Mouse (Mus musculus): ENCODE measurements around the gene Plppr3.

Plppr3 gene

DNA sequence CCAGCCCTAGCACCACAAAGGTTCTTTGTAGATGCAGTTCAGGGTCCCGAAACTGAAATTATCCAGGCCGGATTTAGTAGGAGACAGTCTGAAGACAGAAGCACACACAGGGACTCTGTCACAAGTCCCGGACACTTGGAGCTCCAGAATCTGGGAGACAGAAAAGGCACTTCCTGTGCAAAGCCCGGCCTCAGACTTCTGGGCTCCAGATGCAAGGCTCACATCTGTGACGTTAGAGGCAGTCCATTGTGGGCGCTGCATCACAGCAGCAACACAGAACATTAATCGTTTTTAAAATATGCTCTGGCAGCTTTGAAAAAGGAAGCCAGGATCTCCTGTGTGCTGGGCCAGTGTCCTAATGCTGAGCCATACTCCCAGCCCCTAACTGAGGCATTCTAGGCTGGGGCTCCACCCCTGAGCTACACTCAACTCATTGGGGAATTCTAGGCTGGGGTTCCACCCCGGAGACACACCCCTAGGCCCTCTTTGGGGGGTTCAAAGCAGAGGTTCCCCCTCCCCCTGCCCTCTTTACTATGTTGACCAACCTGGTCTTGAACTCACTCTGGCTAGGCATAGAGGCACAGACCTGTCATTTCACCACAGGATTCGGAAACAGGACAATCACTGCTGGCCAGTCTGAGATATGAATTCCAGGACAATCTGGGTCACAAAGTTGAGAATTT lies 22.2 kb downstream of the Plppr3 start:
- DNase-seq = no peak

DNA sequence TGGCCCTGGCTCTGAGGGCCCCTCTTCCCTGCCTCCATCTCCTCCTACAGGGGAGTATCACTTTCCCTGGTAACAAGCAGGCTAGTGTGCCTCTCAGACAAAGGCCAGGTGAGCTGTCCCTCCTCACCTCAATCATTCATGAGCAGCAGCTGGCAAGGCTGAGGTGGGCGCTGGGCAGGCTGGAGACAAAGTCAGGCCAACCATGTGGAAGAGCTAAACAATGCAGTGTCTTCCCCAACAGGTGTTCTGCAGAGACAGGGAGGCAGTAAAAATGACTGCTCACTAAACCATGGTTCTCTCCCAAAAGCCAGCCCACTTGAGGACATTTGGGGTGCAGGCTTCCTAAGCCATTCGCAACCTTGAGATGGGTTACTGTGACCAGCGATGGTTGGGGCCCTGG lies 22.8 kb downstream of the Plppr3 start:
- no peak for DNase-seq

DNA sequence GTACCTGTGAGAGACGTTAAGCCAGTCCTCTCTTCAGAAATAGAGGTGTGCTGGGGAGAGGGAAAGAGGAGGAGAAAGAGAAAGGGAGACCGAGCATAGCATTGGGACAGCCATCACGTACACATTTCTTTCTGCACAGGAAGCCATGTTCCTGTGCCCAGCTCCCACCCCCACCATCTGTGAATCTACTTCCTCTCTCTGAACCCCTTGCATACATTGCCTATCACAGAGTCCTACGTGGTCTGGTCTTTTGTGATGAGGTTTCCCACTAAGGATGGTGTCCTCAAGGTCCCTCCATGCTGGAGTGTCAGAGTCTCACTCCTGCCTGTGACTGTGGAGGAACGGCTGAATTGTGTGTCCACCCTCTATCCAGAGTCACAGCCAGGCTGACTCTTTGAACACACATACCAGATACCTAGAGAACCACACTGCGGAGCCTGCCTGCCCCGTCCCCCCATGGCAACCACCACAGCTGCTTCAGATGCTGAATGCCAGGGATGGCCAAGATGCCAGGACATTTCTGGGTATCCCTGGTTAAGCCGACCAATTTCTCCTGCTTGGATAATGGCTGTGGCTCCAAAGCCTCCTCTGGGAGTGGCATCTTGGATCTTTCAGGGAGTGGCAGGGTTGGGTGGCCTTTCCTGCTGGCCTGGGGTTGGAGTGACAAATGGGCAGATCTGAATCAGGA lies 24.3 kb downstream of the Plppr3 start:
- no peak for DNase-seq

DNA sequence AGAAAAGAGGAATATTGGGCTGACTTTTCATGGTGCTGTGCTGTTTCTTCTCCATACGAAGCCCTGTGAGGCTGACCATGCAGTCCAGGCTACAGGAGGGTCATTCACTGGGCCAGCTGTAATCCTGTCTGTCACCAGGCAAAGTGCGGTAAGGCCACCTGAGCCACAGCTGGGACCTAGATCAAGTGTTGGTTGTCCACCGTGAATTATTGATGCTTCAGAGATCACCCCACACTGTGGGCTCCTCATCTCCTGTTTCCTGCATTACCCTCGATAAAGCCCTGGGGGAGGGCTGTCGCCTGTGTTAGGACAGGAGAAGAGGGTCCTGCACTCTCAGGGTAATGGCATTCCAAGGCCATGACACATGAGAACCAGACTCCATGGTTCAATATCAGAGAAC lies 27.9 kb downstream of the Plppr3 start:
- DNase-seq = no peak

DNA sequence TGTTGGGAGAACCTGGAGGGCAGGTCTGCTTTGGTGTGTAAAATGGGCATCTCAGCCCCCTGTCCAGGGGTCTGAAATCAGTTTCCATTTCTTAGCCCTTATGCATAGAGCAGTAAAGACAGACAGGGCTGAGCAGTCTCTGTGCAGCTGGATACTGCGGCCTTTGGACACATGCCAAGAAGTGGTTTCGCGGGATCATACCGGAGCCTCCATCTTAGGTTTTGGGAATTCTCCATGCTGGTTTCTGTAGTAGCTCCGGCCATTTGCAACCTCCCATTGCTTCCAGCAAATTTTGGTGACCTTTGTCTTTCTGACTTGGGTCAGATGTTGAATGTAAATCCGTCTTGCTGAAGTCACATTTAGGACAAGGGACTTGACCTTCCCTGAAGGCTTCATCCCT lies 31.0 kb downstream of the Plppr3 start:
- DNase-seq = peak; percentile 60

DNA sequence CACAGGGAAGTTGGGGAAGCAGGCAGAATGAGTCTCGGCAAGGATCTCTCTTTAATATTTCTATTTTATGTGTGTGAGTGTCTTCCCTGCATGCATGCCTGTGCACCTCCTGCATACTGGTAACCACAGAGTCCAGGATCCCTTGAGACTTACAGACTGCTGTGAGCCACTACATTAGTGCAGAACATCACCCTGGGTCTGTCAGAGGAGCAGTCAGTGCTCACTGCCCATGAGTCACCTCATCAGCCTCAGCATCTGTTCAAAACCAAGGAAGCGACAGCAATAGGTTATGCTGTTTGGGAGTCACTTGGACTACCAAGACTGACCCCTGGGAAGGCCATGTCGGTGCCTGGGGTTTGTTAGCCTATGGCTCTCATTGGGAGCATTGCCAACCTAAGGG lies 32.1 kb downstream of the Plppr3 start:
- DNase-seq = no peak

DNA sequence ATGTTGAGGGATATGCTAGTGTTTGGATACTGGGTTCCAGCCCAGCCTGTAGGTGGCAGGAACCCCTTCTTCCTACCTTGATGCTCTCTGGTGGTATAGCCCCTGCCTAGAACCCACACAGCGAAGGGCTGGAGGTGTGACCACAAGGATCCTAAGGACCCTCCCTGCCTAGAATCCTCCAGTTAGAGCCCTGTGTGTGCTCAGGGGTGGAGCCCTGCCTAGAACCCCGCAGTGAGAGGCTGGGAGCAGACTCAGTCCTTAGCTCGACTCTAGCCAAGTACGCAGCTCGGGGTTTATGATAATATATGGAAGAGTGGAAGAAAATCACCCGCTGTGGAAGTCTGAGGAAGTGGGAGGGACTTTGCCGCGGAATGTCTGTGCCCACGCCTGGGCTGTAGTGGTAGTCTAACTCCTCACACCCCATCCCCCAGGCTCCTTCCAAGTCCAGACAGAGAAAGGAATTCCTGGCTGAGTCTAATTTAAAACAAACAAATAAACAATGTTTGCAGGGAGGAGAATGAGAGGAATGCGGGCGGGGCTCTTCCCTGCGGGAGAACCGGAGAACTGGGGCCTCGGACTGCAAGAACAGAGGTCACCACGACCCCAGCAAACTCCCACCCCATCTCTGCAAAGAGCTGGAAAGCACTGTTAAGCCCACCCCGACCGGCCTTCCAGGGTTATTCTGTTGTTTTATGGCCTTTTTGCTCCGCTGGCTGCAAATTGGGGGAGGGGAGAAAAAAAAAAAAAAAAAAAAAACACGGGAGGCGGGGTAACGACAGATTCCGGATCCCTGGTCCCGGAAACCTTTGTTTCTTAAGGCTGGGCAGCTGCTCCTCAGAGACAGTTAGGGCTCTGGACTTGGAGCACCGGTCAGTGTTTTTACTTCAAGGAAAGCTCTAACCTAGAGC lies 33.5 kb downstream of the Plppr3 start:
- peak; percentile 75 for DNase-seq

DNA sequence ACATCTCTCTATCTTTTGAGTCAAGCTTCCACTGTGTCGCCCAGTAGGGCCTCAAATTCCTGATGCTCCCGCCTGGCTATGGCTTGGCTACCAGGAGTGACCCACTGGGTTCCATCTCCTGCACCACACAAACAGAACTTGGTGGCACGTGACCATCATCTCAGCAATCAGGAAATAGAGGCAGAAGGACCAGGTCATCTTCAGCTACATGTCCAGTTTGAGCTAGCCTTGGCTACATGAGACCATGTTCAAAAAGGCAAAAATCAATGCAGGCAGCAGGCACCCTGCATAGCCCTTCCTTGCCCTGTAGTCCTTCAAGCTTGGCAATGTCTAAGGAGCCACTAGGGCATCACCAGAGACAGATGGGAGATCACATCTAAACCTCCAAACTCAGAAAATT lies 34.3 kb downstream of the Plppr3 start:
- no peak for DNase-seq

DNA sequence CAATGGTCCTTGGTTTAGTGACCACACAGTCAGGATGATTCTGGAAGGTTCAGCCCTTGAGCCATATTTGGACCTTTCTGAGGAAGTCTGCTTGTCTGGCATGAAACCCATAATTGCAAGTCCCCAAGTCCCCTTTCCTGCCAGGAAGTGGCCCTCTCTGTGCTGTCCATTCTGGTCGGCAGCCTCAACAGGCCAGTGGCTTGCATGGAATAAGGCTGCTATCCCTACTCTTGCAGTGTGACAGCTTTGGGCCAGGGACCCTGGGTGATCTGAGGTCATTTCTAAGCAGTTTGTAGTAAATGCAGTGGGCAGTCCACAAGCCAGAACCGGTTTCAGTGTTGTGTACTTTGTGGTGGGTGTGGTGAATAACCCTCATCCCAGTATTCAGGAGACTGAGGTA lies 36.3 kb downstream of the Plppr3 start:
- no peak for DNase-seq

DNA sequence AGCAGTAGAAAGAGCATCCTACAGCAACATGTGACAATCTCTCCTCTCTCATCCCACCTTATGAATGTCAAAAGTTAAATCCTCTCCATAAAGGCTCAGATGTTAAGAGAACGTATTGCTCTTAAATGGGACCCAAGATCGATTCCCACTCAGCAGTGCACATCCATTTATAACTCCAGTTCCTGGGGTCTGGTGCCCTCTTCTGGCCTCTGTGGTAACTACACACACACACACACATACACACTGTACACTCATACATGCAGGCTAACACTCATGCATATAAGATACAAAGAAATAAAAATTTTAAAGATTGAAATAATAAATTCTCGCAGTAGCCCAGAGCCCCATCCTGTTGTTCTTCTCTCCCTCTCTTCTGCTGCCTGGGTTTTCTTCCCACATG lies 37.5 kb downstream of the Plppr3 start:
- DNase-seq = no peak

DNA sequence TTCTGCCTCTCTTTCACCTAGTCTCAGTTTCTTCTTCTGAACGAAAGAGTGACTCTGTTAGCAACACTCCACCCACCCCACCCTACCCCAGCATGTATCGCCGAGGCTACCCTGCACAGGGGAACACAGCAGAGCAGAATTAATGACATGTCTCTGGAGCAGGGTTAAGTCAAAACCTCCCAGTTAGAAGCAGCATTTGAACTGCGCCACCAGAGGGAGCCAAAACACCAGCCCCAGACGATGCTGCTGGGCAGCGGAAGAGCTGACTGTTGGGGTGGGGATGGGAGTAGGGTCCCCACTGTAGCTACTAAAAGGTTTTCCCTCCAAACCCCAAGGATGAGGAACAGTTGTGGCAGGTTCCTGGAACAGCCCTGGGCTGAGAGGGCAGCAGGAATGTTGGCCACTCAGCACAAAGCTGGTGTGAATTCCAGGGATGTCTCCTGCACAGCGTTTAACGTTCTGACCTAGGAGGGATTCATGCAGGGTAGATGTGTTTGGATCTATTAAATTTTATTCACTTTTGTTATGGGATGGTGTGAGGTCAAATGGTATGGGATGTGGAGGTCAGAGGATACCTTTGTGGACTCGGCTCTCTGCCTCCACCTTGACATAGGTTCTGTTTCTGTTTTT lies 39.5 kb downstream of the Plppr3 start:
- DNase-seq = peak; percentile 87

DNA sequence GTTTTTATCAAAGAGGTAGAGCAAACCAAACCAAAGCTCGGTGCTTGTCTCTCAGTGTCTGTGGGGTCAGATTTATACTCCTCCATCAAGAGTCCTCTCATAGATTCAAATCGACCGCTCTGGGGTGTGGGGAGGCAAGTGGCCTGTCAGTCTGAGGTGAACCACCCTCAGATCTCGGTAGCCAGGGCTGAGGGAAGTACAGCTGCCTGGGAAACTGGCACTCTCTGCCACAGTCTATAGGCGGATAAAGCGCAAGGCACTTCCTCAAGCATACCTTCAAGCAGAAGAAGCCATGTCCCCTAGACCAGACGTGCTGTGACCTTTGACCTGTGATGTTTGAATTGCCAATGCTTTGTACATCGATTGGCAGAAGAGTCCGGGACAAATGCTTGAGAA lies 41.6 kb downstream of the Plppr3 start:
- no peak for DNase-seq

DNA sequence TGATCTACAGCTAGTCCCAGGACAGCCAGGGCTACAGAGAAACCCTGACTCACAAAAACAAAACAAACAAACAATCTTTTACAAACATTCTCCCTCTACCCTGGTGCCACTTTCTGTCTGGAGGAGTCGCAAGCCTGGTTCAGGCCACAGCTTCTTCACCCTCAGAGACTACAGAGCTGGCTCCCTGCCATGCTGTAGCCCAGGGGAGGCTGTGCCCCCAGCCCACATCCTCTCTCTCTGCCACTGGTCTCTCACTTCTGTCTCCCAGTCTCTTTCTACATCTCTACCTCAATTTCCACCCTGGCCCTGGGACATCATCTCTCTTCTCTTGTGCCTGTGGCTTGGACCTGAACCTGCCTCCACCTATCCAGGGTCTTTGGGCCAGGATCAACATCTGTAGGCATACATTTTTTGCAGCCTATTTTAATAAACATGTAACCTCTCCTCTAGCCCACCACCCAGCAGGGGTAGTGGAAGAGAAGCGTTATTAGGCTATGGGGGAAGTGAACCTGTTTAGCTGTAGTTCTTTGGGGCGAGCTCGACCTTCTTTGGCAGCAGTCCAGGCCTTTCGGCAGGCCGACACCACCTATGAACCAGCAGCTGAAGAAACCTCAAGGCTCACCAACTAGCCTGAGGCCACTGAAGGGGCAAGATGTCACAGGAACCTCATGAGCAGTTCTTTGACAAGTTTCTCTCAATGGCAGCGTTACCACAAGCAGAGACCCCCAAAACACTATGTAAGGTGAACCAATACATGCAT lies 42.2 kb downstream of the Plppr3 start:
- DNase-seq = no peak

DNA sequence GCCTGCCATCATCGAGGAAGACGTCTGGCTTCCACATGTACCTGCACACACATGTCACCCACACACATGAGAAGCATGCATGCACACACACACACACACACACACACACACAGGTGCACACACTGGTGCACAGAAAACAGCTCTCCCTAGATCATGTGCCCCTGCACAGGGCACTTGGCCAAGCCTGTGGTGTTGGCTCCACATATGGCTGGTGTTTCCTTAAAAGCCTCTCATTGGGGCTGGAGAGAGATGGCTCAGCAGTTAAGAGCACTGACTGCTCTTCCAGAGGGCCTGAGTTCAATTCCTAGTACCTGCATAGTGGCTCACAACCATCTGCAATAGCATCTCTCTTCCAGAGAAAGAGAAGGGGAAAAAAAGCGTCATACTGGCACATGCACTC lies 42.9 kb downstream of the Plppr3 start:
- no peak for DNase-seq

DNA sequence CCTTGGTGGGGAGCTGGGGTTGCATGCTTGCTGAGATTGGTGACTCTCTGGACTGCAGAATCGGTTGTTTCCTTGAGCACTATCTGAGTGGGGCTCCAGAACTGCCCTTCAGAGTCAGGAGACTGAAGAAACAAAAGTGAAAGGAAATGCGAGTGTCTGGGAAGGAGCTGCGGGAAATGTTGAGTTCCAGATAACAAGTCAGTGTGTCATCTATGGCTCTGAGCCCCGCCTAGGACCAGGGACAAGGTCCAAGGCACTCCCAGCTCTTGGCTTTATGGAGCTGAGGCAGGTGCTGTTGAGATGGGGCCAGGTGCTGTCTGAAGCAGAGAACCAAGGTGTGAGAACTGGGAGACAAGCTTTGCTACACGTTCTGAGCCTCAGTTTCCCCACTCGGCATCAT lies 50.0 kb downstream of the Plppr3 start:
- DNase-seq = no peak

DNA sequence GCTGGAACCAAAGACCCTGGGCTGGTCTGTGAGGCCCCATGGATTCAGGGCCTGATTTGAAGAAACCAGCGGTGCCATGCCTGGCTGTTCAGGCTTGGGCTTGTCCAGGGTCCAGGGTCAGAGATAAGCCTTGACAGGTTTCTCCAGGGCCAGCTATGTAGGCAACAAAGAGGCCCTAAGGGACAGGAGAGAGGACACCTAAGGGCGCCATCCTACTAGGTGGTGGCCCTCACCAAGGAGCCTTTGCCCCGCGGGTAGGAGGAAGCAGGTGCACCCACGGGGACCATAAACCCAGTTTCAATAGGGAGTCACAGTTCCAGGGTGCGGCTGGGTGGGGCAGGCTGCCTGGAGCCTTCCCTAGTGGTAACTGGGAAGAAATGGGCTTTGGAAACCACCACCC lies 51.4 kb downstream of the Plppr3 start:
- no peak for DNase-seq

DNA sequence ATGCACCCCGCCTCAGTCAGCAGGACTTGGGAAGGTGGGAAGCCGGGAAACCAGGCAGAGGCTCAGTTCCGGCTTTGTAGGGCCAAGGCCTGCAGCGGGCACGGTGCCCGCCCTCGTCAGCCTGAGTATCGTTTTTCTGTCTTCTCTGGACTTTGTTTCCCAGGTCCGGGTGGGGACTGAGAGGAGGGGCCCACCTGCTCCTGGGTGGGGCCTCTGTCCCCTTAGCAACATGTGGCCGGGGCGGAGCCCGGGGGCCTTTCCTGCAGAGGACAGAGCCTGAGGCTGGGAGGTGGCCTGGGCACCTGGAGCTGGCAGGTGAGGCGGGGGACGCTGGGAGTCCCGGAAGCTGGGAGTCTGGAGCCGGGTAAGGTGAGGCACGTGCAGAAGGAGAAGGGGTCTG lies 52.1 kb downstream of the Plppr3 start:
- no peak for DNase-seq

DNA sequence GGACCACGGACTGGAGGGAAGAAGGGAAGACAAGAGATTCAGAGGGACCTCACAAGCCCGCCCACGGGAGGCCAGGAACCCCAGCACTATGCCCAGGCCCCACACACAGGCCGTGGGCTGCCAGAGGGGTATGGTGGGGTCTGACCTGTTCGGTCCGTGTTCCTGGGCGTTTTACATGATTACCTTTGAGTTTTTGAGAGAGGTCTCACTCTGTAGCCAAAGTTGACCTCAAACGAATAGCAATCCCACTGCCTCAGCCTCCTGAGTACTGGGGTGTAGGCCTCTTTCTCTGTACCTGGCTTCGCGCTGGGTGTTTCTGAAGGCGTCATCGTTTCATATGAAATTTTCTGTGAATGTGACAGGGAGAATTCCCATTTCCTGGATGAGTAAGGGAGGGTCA lies 52.7 kb downstream of the Plppr3 start:
- DNase-seq = no peak

DNA sequence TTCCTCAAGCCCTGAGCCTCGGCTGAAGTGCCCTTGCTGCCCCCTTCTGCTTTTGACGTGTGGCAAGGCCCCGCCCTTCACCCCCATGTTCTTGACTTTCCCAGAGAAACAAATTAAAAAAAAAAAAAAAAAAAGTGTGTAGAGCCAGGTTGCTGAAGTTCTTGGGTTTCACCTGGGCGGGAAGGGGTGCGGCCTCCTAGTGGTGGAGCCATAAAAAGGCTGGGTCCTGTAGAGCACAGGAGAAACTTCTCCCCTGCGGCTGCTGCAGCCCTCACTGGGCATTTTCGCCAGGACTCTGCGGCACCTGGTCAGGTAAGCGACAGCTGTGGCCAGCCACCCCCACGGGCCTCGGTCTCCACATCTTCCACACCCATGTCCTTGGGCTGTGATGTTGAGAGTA lies 53.7 kb downstream of the Plppr3 start, which contains the start of gene Misp:
Gene Misp, plus strand, starts transcription at position 208 of the 400 bp plus-strand sequence.
- DNase-seq = no peak

DNA sequence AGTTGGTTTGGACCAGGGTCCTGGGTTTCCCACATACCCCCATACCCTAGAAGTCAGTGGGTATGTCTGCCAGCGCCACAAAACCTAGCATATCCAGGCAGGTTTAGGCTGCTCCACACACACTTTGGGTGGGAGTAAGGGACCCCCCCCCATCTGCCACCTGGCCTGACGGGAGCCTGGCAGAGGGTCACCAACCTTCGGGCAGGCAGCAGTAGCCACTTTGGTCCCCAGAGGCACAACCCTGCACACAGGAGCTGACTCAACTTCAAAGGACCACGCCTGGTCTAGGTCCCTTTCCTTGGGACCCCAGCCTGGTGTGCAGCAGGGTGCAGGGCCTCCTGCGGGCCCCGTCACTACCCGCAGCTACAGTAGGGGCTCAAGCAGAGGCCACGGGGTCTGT lies 54.2 kb downstream of the Plppr3 start:
- DNase-seq = no peak

DNA sequence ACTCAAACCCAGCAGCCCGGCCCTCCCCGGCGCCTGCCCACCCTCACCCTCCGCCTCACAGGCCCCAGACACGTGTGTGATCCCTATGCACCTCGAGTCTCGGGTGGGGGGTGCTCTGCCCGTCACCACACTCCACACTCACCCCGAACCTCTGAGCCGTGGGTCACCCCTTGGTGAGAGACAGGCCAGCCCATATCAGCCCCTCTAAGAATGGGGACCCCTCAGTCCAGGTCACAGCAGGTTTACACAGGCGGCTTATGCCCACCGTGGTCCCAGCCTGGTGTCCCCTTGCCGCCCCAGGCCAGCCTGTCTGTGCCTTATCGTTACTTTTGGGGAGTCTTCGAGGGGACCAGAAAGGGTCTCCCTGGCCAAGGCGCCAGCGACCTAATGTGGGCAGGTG lies 54.8 kb downstream of the Plppr3 start:
- no peak for DNase-seq

DNA sequence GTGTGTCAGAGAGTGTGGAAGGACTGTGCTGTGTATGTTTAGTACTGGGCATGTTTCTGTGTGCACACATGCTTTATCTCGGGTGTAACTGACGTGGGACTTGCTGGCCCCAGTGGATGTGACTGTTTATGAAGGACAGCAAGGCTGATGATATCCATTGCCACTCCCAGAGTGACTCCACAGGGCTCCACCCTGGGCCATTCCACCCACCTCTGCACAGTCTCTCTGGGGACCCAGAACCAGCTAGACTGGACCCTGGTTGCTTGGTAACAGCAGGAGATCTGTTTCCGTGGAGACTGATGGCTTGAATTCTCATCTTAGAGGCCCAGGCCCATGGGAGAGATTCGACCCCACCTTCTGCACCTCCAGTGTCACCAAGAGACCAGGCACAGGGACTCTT lies 56.2 kb downstream of the Plppr3 start:
- DNase-seq = no peak

DNA sequence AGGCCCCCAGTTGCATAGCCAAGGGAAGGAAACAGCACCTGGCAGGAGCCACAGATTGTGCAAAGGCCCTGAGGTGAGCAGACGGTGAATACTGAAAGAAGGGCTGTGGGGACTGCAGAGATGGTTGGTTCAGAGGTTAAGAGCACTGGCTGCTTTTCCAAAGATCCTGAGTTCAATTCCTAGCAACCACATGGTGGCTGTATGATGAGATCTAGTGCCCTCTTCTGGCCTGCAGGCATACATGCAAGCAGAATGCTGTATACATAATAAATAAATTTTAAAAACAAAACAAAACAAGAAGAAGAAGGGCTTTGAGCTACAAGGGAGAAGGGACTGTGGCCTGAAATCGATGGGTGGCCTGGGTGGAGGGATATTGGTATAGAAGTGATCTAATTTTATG lies 57.3 kb downstream of the Plppr3 start:
- DNase-seq = no peak
